Mouse (Mus musculus) kidney, embryonic 15.5 days (tissue): ENCODE measurements around the gene Psenen. TPM values are rescaled to one million over a fixed set of nuclear protein-coding genes. Genes with fewer than 3 reads are reported as not detected.

Experiments
- ATAC-seq: fragments of 200-750 bp; cut with Nextera tagmentation; replicated peaks from 2 replicates; pipeline ENCODE4 v1.8.0; 2017; ENCODE audit warnings: moderate TSS enrichment; ENCODE audit not compliant: low FRiP score
- H3K27ac ChIP-seq: fragments of 300-500 bp; sonication (generic); 2 replicates; pipeline ENCODE4 v1.5.1; 2015; ENCODE audit warnings: mild to moderate bottlenecking, inconsistent platforms
- H3K27me3 ChIP-seq: fragments of 300-500 bp; sonication (generic); 2 replicates; pipeline ENCODE4 v1.6.1; 2015; ENCODE audit warnings: inconsistent platforms
- H3K36me3 ChIP-seq: fragments of 300-500 bp; sonication (generic); 2 replicates; pipeline ENCODE4 v1.6.1; 2015; ENCODE audit warnings: inconsistent platforms
- H3K4me1 ChIP-seq: fragments of 300-500 bp; sonication (generic); 2 replicates; pipeline ENCODE4 v1.6.1; 2015; ENCODE audit warnings: inconsistent platforms
- H3K4me2 ChIP-seq: fragments of 300-500 bp; sonication (generic); 2 replicates; pipeline ENCODE4 v1.6.1; 2015; ENCODE audit warnings: moderate library complexity, mild to moderate bottlenecking, inconsistent platforms
- H3K4me3 ChIP-seq: fragments of 300-500 bp; sonication (generic); replicated peaks from 2 replicates; pipeline ENCODE4 v1.5.1; 2015; ENCODE audit warnings: mild to moderate bottlenecking, inconsistent platforms
- H3K9ac ChIP-seq: fragments of 300-500 bp; sonication (generic); 2 replicates; pipeline ENCODE4 v1.6.1; 2015; ENCODE audit warnings: mild to moderate bottlenecking, inconsistent platforms
- H3K9me3 ChIP-seq: fragments of 300-500 bp; sonication (generic); replicated peaks from 2 replicates; pipeline ENCODE4 v1.6.1; 2016; ENCODE audit warnings: inconsistent platforms
- WGBS: fragments of 180-500 bp; shearing (Covaris S2); methylation state at CpG from one replicate; pipeline ENCODE4 v1.1.7; 2015; ENCODE audit warnings: mixed read lengths; 5-methylcytosine and 5-hydroxymethylcytosine counted together
- microRNA-seq: library from miRNA; unstranded; fragments of <30 nt; microRNA quantifications from one replicate; pipeline ENCODE4, GENCODE M21; 2016
- polyA plus RNA-seq: library from polyadenylated mRNA; unstranded; fragments of >200 nt; fragmentation: Nextera tagmentation; extraction: Ambion mirVana; gene quantifications from 2 replicates; pipeline ENCODE4 v1.2.1, GENCODE M21; 2015

Psenen gene
- polyA plus RNA-seq, 1 experiment from 2014 or later: 152 TPM

GRCm38 (mm10) chr7:30524487-30524886, 38.9 kb downstream of the Psenen start:
- Histone ChIP-seq H3K4me3 (no peak overlapping the region), H3K9me3 (no peaks in the 10 kb centered on the region), H3K4me1 (peaks cover 65% of the 10 kb centered on the region), H3K4me2 (no peak overlapping the region), H3K9ac (no peak overlapping the region), H3K36me3 (peaks cover 60% of the 10 kb centered on the region), H3K27ac (no peak overlapping the region), H3K27me3 (no peaks in the 10 kb centered on the region)
- ATAC-seq: no peak
- WGBS: 91% methylated on average over 6 of the region's 6 CpGs

- Histone ChIP-seq H3K9ac (no peak overlapping the region), H3K9me3 (no peaks in the 10 kb centered on the region), H3K27me3 (no peaks in the 10 kb centered on the region), H3K4me1 (peaks cover 63% of the 10 kb centered on the region), H3K36me3 (peaks cover 44% of the 10 kb centered on the region), H3K27ac (peak overlapping the region; percentile 41; the same call in 1 of the 2 replicates), H3K4me3 (no peak overlapping the region), H3K4me2 (no peak overlapping the region)
- WGBS: 63% methylated on average over 10 of the region's 10 CpGs
- ATAC-seq: peak; percentile 22
Measured at GRCm38 (mm10) chr7:30522871-30523270, 40.6 kb downstream of the Psenen start.

GRCm38 (mm10) chr7:30520856-30521255, 42.6 kb downstream of the Psenen start:
- H3K9me3 ChIP-seq: no peaks in the 10 kb centered on the region
- 81% methylated on average over 5 of the region's 5 CpGs for WGBS
- H3K4me1 ChIP-seq: peaks cover 49% of the 10 kb centered on the region
- no peak overlapping the region for H3K9ac ChIP-seq
- no peak overlapping the region for H3K4me2 ChIP-seq
- H3K36me3 ChIP-seq: peaks cover 32% of the 10 kb centered on the region
- H3K27ac ChIP-seq: no peak overlapping the region
- ATAC-seq: no peak
- no peaks in the 10 kb centered on the region for H3K27me3 ChIP-seq
- H3K4me3 ChIP-seq: no peak overlapping the region

- H3K9me3 ChIP-seq: no peaks in the 10 kb centered on the region
- H3K4me1 ChIP-seq: peaks cover 46% of the 10 kb centered on the region
- 47% methylated on average over 4 of the region's 4 CpGs for WGBS
- H3K4me2 ChIP-seq: no peak overlapping the region
- no peaks in the 10 kb centered on the region for H3K27me3 ChIP-seq
- no peak overlapping the region for H3K9ac ChIP-seq
- H3K4me3 ChIP-seq: no peak overlapping the region
- peaks cover 27% of the 10 kb centered on the region for H3K36me3 ChIP-seq
- no peak overlapping the region for H3K27ac ChIP-seq
- 0 out of 2 replicates have a peak, but pooled peaks have one; percentile 19 for ATAC-seq
Measured at GRCm38 (mm10) chr7:30520396-30520795, 43.0 kb downstream of the Psenen start.

GRCm38 (mm10) chr7:30518325-30518724, 45.1 kb downstream of the Psenen start:
- H3K27me3 ChIP-seq: no peaks in the 10 kb centered on the region
- no peak overlapping the region for H3K4me3 ChIP-seq
- 49% methylated on average over 8 of the region's 8 CpGs for WGBS
- ATAC-seq: no peak
- no peak overlapping the region for H3K27ac ChIP-seq
- no peak overlapping the region for H3K4me2 ChIP-seq
- H3K36me3 ChIP-seq: peaks cover 7% of the 10 kb centered on the region
- H3K4me1 ChIP-seq: peaks cover 36% of the 10 kb centered on the region
- no peaks in the 10 kb centered on the region for H3K9me3 ChIP-seq
- no peak overlapping the region for H3K9ac ChIP-seq

GRCm38 (mm10) chr7:30515003-30515760, 48.2 kb downstream of the Psenen start:
- Histone ChIP-seq H3K27ac (no peak overlapping the region), H3K9me3 (no peaks in the 10 kb centered on the region), H3K36me3 (no peaks in the 10 kb centered on the region), H3K4me1 (peaks cover 5% of the 10 kb centered on the region), H3K4me2 (no peak overlapping the region), H3K4me3 (no peak overlapping the region), H3K27me3 (no peaks in the 10 kb centered on the region), H3K9ac (no peak overlapping the region)
- 61% methylated on average over 24 of the region's 24 CpGs for WGBS
- no peak for ATAC-seq

Small RNAs within 50 kb of the gene (microRNA-seq; reads per million reads assigned to microRNA genes)
- gene Gm38670 (1.3 reads per million), gene Mir3569 (0.44 reads per million)

Other genes starting within 250 kb of the Psenen start
- 88.2 and 97.7 TPM in 2 replicates for gene Syne4, start 248.8 kb downstream of the Psenen start, polyA plus RNA-seq
- gene E130208F15Rik, start 241.9 kb downstream of the Psenen start, polyA plus RNA-seq: 2.6 TPM in 1 of 2 replicates, not detected in the other
- gene Sdhaf1, start 239.7 kb downstream of the Psenen start, polyA plus RNA-seq: 17.3 and 18.7 TPM in 2 replicates
- 6.5 and 7.2 TPM in 2 replicates for gene Lrfn3, start 200.9 kb downstream of the Psenen start, polyA plus RNA-seq
- 33.8 and 37.9 TPM in 2 replicates for gene Tyrobp, start 149.9 kb downstream of the Psenen start, polyA plus RNA-seq
- gene Hcst, start 143.8 kb downstream of the Psenen start, polyA plus RNA-seq: 0.64 and 1.5 TPM in 2 replicates
- 1.3 and 2.0 TPM in 2 replicates for gene Nfkbid, start 141.9 kb downstream of the Psenen start, polyA plus RNA-seq
- 24.1 and 28.6 TPM in 2 replicates for gene Aplp1, start 118.1 kb downstream of the Psenen start, polyA plus RNA-seq
- 0.54 and 0.77 TPM in 2 replicates for gene Kirrel2, start 105.9 kb downstream of the Psenen start, polyA plus RNA-seq
- 3.6 and 4.8 TPM in 2 replicates for gene Nphs1, start 105.3 kb downstream of the Psenen start, polyA plus RNA-seq
- gene Prodh2, start 70.0 kb downstream of the Psenen start, polyA plus RNA-seq: 12.8 and 14.4 TPM in 2 replicates
- gene Arhgap33, start 28.6 kb downstream of the Psenen start, polyA plus RNA-seq: 11.7 and 16.0 TPM in 2 replicates
- 12.8 and 20.1 TPM in 2 replicates for gene Hspb6, start 11.4 kb downstream of the Psenen start, polyA plus RNA-seq
- 14.1 and 18.6 TPM in 2 replicates for gene Proser3, start 11.3 kb downstream of the Psenen start, polyA plus RNA-seq
- gene Lin37, start 3.8 kb downstream of the Psenen start, polyA plus RNA-seq: 37.6 and 40.5 TPM in 2 replicates
- 94.8 and 102 TPM in 2 replicates for gene U2af1l4, start 326 bp downstream of the Psenen start, polyA plus RNA-seq
- gene Gm49396, start 283 bp downstream of the Psenen start, polyA plus RNA-seq: 15.0 and 17.0 TPM in 2 replicates
- 3.8 and 6.0 TPM in 2 replicates for gene Igflr1, start 1.8 kb upstream of the Psenen start, polyA plus RNA-seq
- gene Kmt2b, start 25.1 kb upstream of the Psenen start, polyA plus RNA-seq: 6.7 and 10.9 TPM in 2 replicates
- 0.36 and 0.63 TPM in 2 replicates for gene Zbtb32, start 35.3 kb upstream of the Psenen start, polyA plus RNA-seq
- 3.6 and 5.3 TPM in 2 replicates for gene Upk1a, start 49.2 kb upstream of the Psenen start, polyA plus RNA-seq
- 1,049 and 1,131 TPM in 2 replicates for gene Cox6b1, start 62.5 kb upstream of the Psenen start, polyA plus RNA-seq
- not detected in 2 replicates for gene Etv2, start 72.2 kb upstream of the Psenen start, polyA plus RNA-seq
- gene Rbm42, start 86.7 kb upstream of the Psenen start, polyA plus RNA-seq: 118 and 119 TPM in 2 replicates
- 58.0 and 61.1 TPM in 2 replicates for gene Haus5, start 101.4 kb upstream of the Psenen start, polyA plus RNA-seq
- not detected in 2 replicates for gene Pmis2, start 108.0 kb upstream of the Psenen start, polyA plus RNA-seq
- 0.58 TPM in 1 of 2 replicates, not detected in the other for gene 2200002J24Rik, start 135.3 kb upstream of the Psenen start, polyA plus RNA-seq
- gene Atp4a, start 148.6 kb upstream of the Psenen start, polyA plus RNA-seq: 1.3 and 1.5 TPM in 2 replicates
- gene Tmem147, start 165.9 kb upstream of the Psenen start, polyA plus RNA-seq: 180 and 192 TPM in 2 replicates
- 0.35 and 0.68 TPM in 2 replicates for gene Gapdhs, start 180.1 kb upstream of the Psenen start, polyA plus RNA-seq
- gene Sbsn, start 187.8 kb upstream of the Psenen start, polyA plus RNA-seq: 2.2 and 2.6 TPM in 2 replicates
- 1.3 and 7.7 TPM in 2 replicates for gene Dmkn, start 200.1 kb upstream of the Psenen start, polyA plus RNA-seq
- gene Krtdap, start 224.3 kb upstream of the Psenen start, polyA plus RNA-seq: 5.8 and 26.9 TPM in 2 replicates